Mouse (Mus musculus): ENCODE results near the gene Trh. TPM values are rescaled to one million over a fixed set of nuclear protein-coding genes. Genes with fewer than 3 reads are reported as not detected.
A peak's percentile ranks its signal among the peaks of the same experiment; 100 is the strongest.

Gene Trh
- polyA plus RNA-seq, 1 experiment = not detected

DNA sequence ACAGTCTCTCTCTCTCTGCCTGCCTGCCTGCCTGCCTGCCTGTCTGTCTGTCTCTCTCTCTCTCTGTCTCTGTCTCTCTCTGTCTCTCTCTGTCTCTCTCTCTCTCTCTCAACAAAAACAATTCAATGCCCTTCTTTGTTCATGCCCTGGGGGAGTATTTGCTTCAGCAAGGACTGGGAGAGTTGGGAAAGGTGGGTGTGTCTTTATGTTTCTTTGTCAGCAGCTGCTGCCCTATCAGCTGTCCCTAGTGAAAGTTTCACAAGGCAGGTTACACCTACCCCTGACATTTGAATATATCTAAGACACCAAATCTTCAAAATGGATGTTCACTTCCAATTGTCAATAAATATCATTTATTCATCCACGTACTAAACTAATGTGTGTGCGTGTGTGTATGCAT, 14.9 kb downstream of the Trh start:
- no peaks in the 10 kb centered on the region for H3K9me3 ChIP-seq
- H3K4me1 ChIP-seq = no peaks in the 10 kb centered on the region
- no peak overlapping the region for H3K4me3 ChIP-seq (replicated peaks)
- no peaks in the 10 kb centered on the region for H3K36me3 ChIP-seq (replicated peaks; ENCODE audit: low read length)
- H3K27me3 ChIP-seq (replicated peaks) = peaks cover 29% of the 10 kb centered on the region
- TF ChIP-seq FLI1 (IDR thresholded peaks at IDR 0.05; ENCODE audit: low read length) = no peak
- no peak for TF ChIP-seq GATA1 (IDR thresholded peaks at IDR 0.05; ENCODE audit: borderline replicate concordance, low read length)

DNA sequence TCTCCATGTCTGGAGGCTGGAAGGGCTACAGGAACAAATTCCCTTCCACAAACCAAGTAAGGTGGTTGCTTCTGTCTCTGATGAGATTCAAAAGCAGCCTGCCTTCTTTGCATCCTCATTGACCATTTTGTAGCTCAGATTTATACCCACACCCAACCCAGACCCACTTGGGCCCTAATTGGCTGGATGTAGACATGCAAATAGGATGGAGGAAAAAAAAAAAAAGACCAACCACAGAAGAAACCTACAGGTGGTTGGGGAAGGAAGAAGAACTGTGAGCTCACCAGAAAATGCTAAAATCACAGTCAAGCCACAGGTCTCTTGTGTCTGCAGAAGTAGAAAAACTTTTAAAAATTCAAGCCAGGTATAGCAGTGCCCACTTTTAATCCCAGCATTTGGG, 15.3 kb downstream of the Trh start:
- no peak overlapping the region for H3K4me3 ChIP-seq (replicated peaks)
- H3K27me3 ChIP-seq (replicated peaks) = peaks cover 29% of the 10 kb centered on the region
- H3K4me1 ChIP-seq = no peaks in the 10 kb centered on the region
- no peaks in the 10 kb centered on the region for H3K36me3 ChIP-seq (replicated peaks; ENCODE audit: low read length)
- no peak for TF ChIP-seq GATA1 (IDR thresholded peaks at IDR 0.05; ENCODE audit: borderline replicate concordance, low read length)
- TF ChIP-seq FLI1 (IDR thresholded peaks at IDR 0.05; ENCODE audit: low read length) = no peak
- H3K9me3 ChIP-seq = no peaks in the 10 kb centered on the region

DNA sequence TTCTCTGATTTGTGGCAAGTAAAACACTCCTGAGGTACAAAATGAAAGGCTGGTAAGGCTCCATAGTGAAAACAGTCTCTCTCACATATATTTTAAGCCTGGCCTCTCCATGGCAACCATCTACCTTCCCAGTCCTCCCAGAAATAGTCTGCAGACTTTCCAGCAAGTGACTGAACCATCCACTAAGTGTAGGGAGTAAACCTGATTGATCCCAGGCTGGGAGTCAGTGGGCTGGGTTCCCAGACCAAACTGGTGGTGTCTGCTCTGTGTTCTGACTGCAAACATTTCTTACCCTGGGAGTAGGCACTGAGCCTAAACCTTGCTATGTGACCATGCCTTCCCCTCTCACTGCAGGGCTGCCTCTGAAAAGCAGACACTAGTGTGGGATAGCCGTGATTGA, 19.5 kb downstream of the Trh start:
- Histone ChIP-seq H3K36me3 (replicated peaks; ENCODE audit: low read length) (no peaks in the 10 kb centered on the region), H3K4me3 (replicated peaks) (no peak overlapping the region), H3K27me3 (replicated peaks) (peaks cover 23% of the 10 kb centered on the region), H3K4me1 (no peaks in the 10 kb centered on the region), H3K9me3 (no peaks in the 10 kb centered on the region)
- TF ChIP-seq GATA1 (IDR thresholded peaks at IDR 0.05; ENCODE audit: borderline replicate concordance, low read length) = no peak
- TF ChIP-seq FLI1 (IDR thresholded peaks at IDR 0.05; ENCODE audit: low read length) = no peak

DNA sequence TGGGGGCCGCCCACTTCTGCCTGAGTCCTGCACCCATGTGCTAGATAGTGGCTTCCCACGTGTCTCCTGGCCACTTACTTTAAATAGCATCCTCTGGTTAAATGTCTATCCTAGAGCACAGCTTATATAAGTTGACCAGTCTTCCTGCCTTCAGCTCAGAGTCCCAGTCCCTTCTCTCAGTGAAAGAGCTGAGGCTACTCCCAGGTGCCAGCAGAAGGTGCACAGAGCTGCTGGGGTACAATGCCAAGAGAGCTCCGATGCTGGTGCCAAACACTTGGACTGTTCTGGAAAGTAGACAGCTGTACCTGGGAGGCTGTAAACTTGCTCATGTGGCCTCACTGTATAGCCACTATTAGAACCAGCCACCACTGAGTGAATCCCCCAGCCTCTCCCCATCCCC, 22.4 kb downstream of the Trh start:
- H3K4me3 ChIP-seq (replicated peaks) = no peak overlapping the region

DNA sequence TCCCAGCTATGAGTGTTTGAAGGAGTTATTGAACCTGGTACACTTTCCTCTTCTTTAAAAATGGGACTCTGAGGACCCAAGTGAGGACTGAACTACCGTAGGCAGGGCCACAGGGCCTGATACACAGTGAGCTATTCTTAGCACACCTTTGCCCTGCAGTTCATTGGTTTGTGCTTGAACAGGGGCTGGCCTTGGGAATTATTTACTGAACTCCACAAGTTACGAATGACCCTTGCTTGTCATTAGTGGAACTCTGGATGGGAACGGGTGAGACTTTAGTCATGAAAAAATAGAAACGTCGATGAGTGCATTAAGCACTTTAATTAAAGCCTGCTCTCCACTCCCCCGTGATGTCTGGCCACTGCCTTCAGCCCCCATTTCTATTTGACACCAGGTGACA, 22.8 kb downstream of the Trh start:
- no peak for TF ChIP-seq FLI1 (IDR thresholded peaks at IDR 0.05; ENCODE audit: low read length)
- no peak for TF ChIP-seq GATA1 (IDR thresholded peaks at IDR 0.05; ENCODE audit: borderline replicate concordance, low read length)
- no peaks in the 10 kb centered on the region for H3K36me3 ChIP-seq (replicated peaks; ENCODE audit: low read length)
- H3K27me3 ChIP-seq (replicated peaks) = peaks cover 23% of the 10 kb centered on the region
- H3K9me3 ChIP-seq = no peaks in the 10 kb centered on the region
- no peaks in the 10 kb centered on the region for H3K4me1 ChIP-seq
- H3K4me3 ChIP-seq (replicated peaks) = no peak overlapping the region

More for the DNA sequence above, 22.4 kb downstream of the Trh start:
- Histone ChIP-seq H3K27me3 (replicated peaks) (peaks cover 23% of the 10 kb centered on the region), H3K36me3 (replicated peaks; ENCODE audit: low read length) (no peaks in the 10 kb centered on the region), H3K9me3 (no peaks in the 10 kb centered on the region), H3K4me1 (no peaks in the 10 kb centered on the region)
- TF ChIP-seq GATA1 (IDR thresholded peaks at IDR 0.05; ENCODE audit: borderline replicate concordance, low read length) (no peak), FLI1 (IDR thresholded peaks at IDR 0.05; ENCODE audit: low read length) (no peak)

DNA sequence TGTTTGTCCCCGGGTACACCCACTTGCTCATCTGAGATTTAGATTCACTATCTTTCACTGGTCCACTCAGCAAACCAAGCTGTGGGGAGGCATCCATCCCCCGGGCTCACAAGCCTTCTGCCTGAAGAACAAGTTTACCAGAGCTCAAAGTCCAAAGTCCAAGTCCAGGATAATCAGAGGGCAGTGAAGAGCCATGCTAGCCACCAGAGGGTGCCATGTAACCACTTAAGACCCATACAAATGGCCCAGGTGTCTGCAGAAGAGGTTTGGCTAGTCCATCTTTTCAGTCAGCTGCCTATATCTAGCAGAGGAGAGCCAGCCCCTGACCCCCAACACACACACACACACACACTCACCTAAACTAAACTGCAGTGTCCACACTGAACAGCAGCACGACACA, 25.0 kb downstream of the Trh start:
- TF ChIP-seq FLI1 (IDR thresholded peaks at IDR 0.05; ENCODE audit: low read length) (no peak), GATA1 (IDR thresholded peaks at IDR 0.05; ENCODE audit: borderline replicate concordance, low read length) (no peak)
- H3K36me3 ChIP-seq (replicated peaks; ENCODE audit: low read length) = no peaks in the 10 kb centered on the region
- H3K4me3 ChIP-seq (replicated peaks) = no peak overlapping the region
- H3K4me1 ChIP-seq = peaks cover 4% of the 10 kb centered on the region; the same call in 1 of the 2 replicates
- peaks cover 20% of the 10 kb centered on the region for H3K27me3 ChIP-seq (replicated peaks)
- no peaks in the 10 kb centered on the region for H3K9me3 ChIP-seq

DNA sequence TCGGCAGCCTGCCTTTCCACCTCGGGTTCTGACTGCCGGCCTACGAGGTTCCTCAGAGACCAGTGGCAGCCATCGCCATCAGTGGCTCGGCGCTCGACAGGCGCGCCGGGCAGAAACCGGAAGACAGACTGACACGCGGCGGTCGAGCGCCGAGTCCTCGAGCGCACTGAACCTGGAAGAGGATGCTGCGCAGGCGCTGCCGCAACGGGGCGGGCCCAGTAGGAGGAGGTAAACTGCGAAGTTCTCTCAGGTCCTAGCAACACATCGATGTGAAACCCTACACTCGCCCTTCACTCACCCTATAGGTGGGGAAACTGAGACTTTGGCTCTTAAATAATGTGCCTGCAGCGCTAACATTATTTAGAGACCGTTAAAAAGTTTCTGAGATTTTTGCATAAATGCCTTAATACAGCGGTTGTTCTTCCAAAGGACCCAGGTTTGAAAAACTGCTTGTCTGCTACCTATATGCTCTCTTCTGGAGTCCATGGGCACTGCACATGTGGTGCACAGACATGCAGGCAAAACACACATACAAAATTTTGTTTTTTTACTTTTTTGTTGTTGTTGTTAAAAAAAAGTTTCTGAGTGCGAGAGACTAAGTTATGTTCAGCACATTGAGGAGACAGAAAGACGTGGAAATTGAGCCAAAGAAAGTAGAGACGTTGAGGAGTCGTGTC, 29.5 kb downstream of the Trh start, which contains the start of gene Rbsn:
TSS of gene Rbsn (minus strand) at position 153 of the 677 bp plus-strand sequence.
- peak within 1 kb of the TSS; percentile 100 for H3K4me3 ChIP-seq (replicated peaks)
- TF ChIP-seq FLI1 (IDR thresholded peaks at IDR 0.05; ENCODE audit: low read length) = 0 out of 2 replicates have a peak, but pooled peaks have one; percentile 26
- TF ChIP-seq GATA1 (IDR thresholded peaks at IDR 0.05; ENCODE audit: borderline replicate concordance, low read length) = no peak
- peaks cover 8% of the 10 kb centered on the region for H3K27me3 ChIP-seq (replicated peaks)
- H3K36me3 ChIP-seq (replicated peaks; ENCODE audit: low read length) = peaks cover 17% of the 10 kb centered on the region
- H3K4me1 ChIP-seq = peaks cover 26% of the 10 kb centered on the region
- H3K9me3 ChIP-seq = no peaks in the 10 kb centered on the region

DNA sequence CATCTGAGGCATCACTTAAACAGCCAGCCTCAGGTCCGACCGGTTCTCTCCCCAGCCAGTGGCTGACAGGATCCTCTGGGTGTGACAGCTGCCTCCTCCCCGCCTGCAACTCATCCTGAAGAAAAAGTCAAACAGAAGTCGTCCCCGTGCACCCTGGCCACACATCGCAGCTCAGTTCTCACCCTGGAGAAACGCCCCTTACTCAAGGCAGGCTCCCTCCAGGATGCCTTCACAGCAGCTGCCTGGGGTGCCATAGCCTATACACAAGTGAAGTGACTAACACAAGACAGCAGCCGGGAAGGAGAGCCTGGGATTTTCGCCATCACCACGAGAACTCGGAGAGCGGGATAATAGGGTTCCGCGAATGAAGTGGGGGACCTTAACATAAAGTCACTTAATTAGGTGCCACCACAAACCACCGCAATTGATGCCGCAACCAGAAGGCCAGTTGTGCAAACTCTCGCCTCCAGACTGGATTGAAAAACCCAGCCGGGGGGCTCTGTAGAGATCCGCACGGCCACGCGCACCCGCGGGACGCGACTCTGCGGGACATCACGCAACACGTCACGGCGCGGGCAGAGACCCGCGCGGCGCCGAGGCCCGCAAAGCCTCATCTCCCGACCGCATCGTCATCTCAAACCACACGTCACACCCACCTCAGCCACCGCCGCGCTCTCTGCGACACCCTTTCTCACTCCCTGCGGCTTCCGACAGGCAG, 30.2 kb downstream of the Trh start:
- Histone ChIP-seq H3K36me3 (replicated peaks; ENCODE audit: low read length) (peaks cover 24% of the 10 kb centered on the region), H3K9me3 (no peaks in the 10 kb centered on the region), H3K4me1 (peaks cover 32% of the 10 kb centered on the region), H3K27me3 (replicated peaks) (peaks cover 7% of the 10 kb centered on the region), H3K4me3 (replicated peaks) (peak overlapping the region; percentile 100)
- TF ChIP-seq GATA1 (IDR thresholded peaks at IDR 0.05; ENCODE audit: borderline replicate concordance, low read length) = no peak
- no peak for TF ChIP-seq FLI1 (IDR thresholded peaks at IDR 0.05; ENCODE audit: low read length)

DNA sequence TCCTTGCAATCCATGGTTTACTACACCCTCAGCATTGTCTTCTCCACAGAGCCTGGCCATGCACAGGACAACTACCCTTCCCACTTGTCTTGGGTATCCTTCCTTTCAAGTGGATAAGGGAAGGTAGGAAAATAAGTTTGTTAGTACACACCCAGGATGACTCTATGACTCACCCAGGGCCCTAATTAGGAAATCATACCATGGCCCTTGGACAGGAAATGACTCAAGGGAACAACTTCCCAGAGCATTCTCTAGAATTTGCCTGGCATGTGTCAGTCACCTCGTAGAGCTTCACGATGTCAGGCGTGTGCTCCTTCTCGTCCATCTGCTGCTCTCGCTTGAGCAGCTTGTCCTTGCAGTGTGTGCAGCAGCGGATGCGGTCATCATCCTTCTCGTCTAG, 45.0 kb downstream of the Trh start:
- Histone ChIP-seq H3K27me3 (replicated peaks) (no peaks in the 10 kb centered on the region), H3K36me3 (replicated peaks; ENCODE audit: low read length) (peaks cover 88% of the 10 kb centered on the region), H3K9me3 (no peaks in the 10 kb centered on the region), H3K4me3 (replicated peaks) (peak overlapping the region; percentile 73), H3K4me1 (peaks cover 24% of the 10 kb centered on the region)
- TF ChIP-seq GATA1 (IDR thresholded peaks at IDR 0.05; ENCODE audit: borderline replicate concordance, low read length) (no peak), FLI1 (IDR thresholded peaks at IDR 0.05; ENCODE audit: low read length) (no peak)

Other genes starting within 250 kb of the Trh start
- gene Nr2c2, start 153.3 kb downstream of the Trh start, polyA plus RNA-seq (2012; ENCODE audit: insufficient read depth, low replicate concordance) = 0.64 and 1.1 TPM in 2 replicates
- gene Mrps25, start 60.6 kb downstream of the Trh start, polyA plus RNA-seq (2012; ENCODE audit: insufficient read depth, low replicate concordance) = 17.4 TPM in 1 of 2 replicates, not detected in the other
- gene Rbsn, start 29.7 kb downstream of the Trh start, polyA plus RNA-seq (2012; ENCODE audit: insufficient read depth, low replicate concordance) = 1.3 and 2.2 TPM in 2 replicates

All from megakaryocyte, embryonic 14.5 days (primary cell).